Mouse (Mus musculus) embryo, embryonic 11 days (tissue): Measurements from ENCODE around the gene Efcab11.

ENCODE experiments used
- DNase-seq: peaks from one replicate; pipeline ENCODE4 v3.0.0-alpha.2; 2015

The Efcab11 gene

GRCm38 (mm10) chr12:99741631-99742030 lies 142.6 kb downstream of the Efcab11 start:
- no peak for DNase-seq

GRCm38 (mm10) chr12:99739211-99739610 lies 145.0 kb downstream of the Efcab11 start:
- DNase-seq = no peak

GRCm38 (mm10) chr12:99738256-99738655 lies 146.0 kb downstream of the Efcab11 start:
- DNase-seq = no peak

GRCm38 (mm10) chr12:99736971-99737370 lies 147.3 kb downstream of the Efcab11 start:
- no peak for DNase-seq

GRCm38 (mm10) chr12:99735172-99735571 lies 149.1 kb downstream of the Efcab11 start:
- DNase-seq = peak; percentile 29

GRCm38 (mm10) chr12:99724206-99724605 lies 160.0 kb downstream of the Efcab11 start:
- DNase-seq = no peak

- DNase-seq = no peak
Measured at GRCm38 (mm10) chr12:99723791-99724190, 160.4 kb downstream of the Efcab11 start.

- no peak for DNase-seq
Measured at GRCm38 (mm10) chr12:99721318-99721717, 162.9 kb downstream of the Efcab11 start.

- no peak for DNase-seq
Measured at GRCm38 (mm10) chr12:99719777-99720176, 164.5 kb downstream of the Efcab11 start.

GRCm38 (mm10) chr12:99718161-99718560 lies 166.1 kb downstream of the Efcab11 start:
- no peak for DNase-seq

- DNase-seq = peak; percentile 34
Measured at GRCm38 (mm10) chr12:99716038-99716610, 168.1 kb downstream of the Efcab11 start.

- DNase-seq = peak; percentile 24
Measured at GRCm38 (mm10) chr12:99715129-99716037, 168.9 kb downstream of the Efcab11 start.

GRCm38 (mm10) chr12:99712214-99712613 lies 172.0 kb downstream of the Efcab11 start:
- DNase-seq = no peak

- no peak for DNase-seq
Measured at GRCm38 (mm10) chr12:99702248-99702647, 182.0 kb downstream of the Efcab11 start.

- no peak for DNase-seq
Measured at GRCm38 (mm10) chr12:99700380-99700779, 183.9 kb downstream of the Efcab11 start.

- DNase-seq = peak; percentile 45
Measured at GRCm38 (mm10) chr12:99699379-99700023, 184.7 kb downstream of the Efcab11 start.

- no peak for DNase-seq
Measured at GRCm38 (mm10) chr12:99694066-99694465, 190.2 kb downstream of the Efcab11 start.

GRCm38 (mm10) chr12:99686418-99686992 lies 197.7 kb downstream of the Efcab11 start:
- no peak for DNase-seq

GRCm38 (mm10) chr12:99685451-99686100 lies 198.7 kb downstream of the Efcab11 start:
- no peak for DNase-seq

GRCm38 (mm10) chr12:99681681-99682080 lies 202.6 kb downstream of the Efcab11 start:
- no peak for DNase-seq

- DNase-seq = no peak
Measured at GRCm38 (mm10) chr12:99671866-99672191, 212.4 kb downstream of the Efcab11 start.

GRCm38 (mm10) chr12:99671162-99671865 lies 212.9 kb downstream of the Efcab11 start:
- DNase-seq = no peak
